Mouse (Mus musculus): ENCODE measurements at regions not wholly inside any gene's neighbourhood (a gene's known extent, or its start where the extent isn't known, plus 50 kb on each side); places are given as distances from the start of the nearest gene placed in this dataset.

DNA sequence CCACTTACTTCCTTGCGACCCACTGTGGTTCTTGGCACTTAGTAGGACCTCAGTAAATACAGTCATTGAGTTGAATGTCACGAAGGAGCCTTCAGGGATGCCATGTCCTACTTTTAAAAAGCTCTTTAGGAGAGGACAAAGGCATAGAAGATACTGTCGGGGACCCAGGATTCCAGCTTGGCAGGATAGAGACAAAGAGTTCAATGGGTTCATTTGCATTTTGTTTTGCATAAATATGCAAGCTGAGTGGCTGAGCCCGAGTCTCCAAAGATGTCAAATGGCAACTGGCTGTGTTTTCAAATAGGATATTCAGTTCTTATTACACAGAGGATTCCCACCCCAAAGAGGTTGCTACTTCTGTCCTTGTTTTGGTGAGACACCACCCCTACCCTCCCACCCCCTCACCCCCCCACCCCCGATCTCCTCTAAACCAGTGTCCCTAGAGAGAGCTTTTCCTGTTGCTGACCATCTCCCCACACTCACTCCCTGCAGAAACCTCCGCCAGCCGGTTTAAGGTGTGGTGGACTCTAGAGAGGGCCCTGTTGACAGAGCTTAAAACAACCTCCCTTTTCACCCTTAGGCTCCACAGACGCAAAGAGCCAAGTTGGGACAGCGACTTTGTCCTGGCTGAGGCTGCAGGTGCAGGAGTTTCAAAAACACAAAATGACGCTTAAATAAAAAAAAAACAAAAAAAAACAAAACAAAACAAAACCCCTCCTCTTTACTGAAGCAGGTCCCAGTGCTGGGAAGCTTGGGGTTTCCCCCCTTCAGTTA is 57.9 kb downstream of the Sox9 start:
- 42% methylated on average over 10 of the region's 10 CpGs for WGBS
- TF ChIP-seq POLR2A (IDR thresholded peaks at IDR 0.05; ENCODE audit: insufficient read depth, low read depth, low read length) (no peak), CTCF (IDR thresholded peaks at IDR 0.05; ENCODE audit: insufficient read depth, low read depth, low read length) (no peak)
- H3K4me3 ChIP-seq (ENCODE audit: insufficient read depth, low read depth, low read length) = no peak overlapping the region

DNA sequence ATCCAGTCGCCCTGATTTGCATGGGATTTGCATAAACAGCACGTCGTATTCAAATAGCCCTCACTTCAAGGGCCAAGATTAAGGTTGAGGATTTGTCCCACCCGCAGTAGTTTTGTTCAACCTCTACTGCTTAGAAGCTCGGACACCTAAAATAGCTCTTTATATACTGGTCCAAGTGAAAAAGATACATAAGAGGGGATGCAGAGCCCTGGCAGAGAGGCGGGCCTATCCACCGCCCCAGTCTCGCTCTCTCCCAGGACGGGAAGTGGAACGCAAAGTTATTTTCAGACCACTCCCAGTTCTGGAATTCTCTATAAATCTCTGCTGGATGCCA is 58.4 kb downstream of the Sox9 start:
- Histone ChIP-seq H3K27ac (ENCODE audit: insufficient read depth, low read depth, low read length) (no peak overlapping the region), H3K4me1 (ENCODE audit: control insufficient read depth, insufficient read depth, low read length) (no peaks in the 10 kb centered on the region), H3K4me3 (ENCODE audit: insufficient read depth, low read depth, low read length) (no peak overlapping the region)
- WGBS = 50% methylated on average over 10 of the region's 10 CpGs
- TF ChIP-seq CTCF (IDR thresholded peaks at IDR 0.05; ENCODE audit: insufficient read depth, low read depth, low read length) (no peak), POLR2A (IDR thresholded peaks at IDR 0.05; ENCODE audit: insufficient read depth, low read depth, low read length) (no peak)

More for the DNA sequence above, 57.9 kb downstream of the Sox9 start:
- Histone ChIP-seq H3K27ac (ENCODE audit: insufficient read depth, low read depth, low read length) (no peak overlapping the region), H3K4me1 (ENCODE audit: control insufficient read depth, insufficient read depth, low read length) (no peaks in the 10 kb centered on the region)

DNA sequence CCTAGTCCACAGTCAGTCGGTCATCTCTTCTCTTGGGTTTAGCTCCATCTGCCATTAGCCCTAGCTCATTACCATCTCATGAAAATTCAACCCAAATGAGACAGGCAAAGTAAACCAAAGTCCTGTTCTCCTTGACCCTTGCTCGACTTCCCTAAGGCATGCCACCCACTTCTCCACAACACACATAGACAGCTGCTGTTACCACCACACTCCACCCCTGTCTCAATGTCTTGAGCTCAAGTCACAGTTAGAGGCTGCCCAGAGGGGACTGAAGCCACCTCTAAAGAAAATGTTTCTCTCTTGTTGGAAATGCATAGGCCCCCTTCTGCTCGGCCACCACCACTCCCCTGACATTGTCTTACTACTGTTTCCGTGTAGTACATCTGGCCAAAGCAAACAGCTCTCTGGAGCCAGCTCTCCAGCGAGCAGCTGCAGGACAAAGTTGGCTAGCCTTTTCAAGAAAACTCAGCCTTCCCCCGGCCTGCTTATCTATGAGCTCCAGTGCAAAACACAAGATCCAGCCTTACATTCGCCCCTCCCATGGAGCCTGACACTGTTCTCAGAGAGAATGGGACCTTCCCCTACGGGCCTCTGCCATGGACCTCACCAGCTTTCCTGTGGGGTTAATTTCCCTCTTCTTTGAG is 62.4 kb downstream of the Sox9 start:
- no peak for TF ChIP-seq POLR2A (IDR thresholded peaks at IDR 0.05; ENCODE audit: insufficient read depth, low read depth, low read length)
- TF ChIP-seq CTCF (IDR thresholded peaks at IDR 0.05; ENCODE audit: insufficient read depth, low read depth, low read length) = no peak
- H3K27ac ChIP-seq (ENCODE audit: insufficient read depth, low read depth, low read length) = no peak overlapping the region
- WGBS = 61% methylated on average over 8 of the region's 8 CpGs
- no peak overlapping the region for H3K4me3 ChIP-seq (ENCODE audit: insufficient read depth, low read depth, low read length)
- no peaks in the 10 kb centered on the region for H3K4me1 ChIP-seq (ENCODE audit: control insufficient read depth, insufficient read depth, low read length)

- H3K4me3 ChIP-seq (ENCODE audit: insufficient read depth, low read depth, low read length) = no peak overlapping the region
- no peak for TF ChIP-seq POLR2A (IDR thresholded peaks at IDR 0.05; ENCODE audit: insufficient read depth, low read depth, low read length)
- no peak for TF ChIP-seq CTCF (IDR thresholded peaks at IDR 0.05; ENCODE audit: insufficient read depth, low read depth, low read length)
- H3K4me1 ChIP-seq (ENCODE audit: control insufficient read depth, insufficient read depth, low read length) = no peaks in the 10 kb centered on the region
- no peak overlapping the region for H3K27ac ChIP-seq (ENCODE audit: insufficient read depth, low read depth, low read length)
- 94% methylated on average over 2 of the region's 2 CpGs for WGBS
Observed at GRCm38 (mm10) chr11:112847146-112847545, 65.1 kb downstream of the Sox9 start.

- Histone ChIP-seq H3K27ac (ENCODE audit: insufficient read depth, low read depth, low read length) (no peak overlapping the region), H3K4me3 (ENCODE audit: insufficient read depth, low read depth, low read length) (no peak overlapping the region), H3K4me1 (ENCODE audit: control insufficient read depth, insufficient read depth, low read length) (no peaks in the 10 kb centered on the region)
- WGBS = 90% methylated on average over 3 of the region's 3 CpGs
- TF ChIP-seq POLR2A (IDR thresholded peaks at IDR 0.05; ENCODE audit: insufficient read depth, low read depth, low read length) = no peak
- no peak for TF ChIP-seq CTCF (IDR thresholded peaks at IDR 0.05; ENCODE audit: insufficient read depth, low read depth, low read length)
Observed at GRCm38 (mm10) chr11:112847851-112848250, 65.8 kb downstream of the Sox9 start.

DNA sequence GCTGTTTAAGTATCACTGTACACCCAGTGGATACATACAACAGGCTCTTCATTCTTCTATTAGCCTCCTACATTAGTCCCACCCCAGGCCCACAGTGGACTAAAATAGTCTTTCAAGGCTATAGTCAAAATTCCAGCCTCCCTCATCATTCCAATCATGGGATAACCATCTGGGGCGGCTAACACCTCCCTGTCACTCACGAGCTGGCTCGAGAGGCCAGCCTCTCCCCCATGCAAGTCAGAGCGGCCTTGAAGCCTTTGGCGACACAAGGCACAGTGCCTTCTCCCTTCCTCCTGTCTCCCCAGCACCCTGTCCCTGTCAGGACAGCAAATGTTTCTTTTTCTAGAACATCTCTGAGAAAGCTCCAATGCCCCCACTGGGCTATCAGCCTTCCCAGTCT is 68.0 kb downstream of the Sox9 start:
- H3K4me3 ChIP-seq (ENCODE audit: insufficient read depth, low read depth, low read length) = no peak overlapping the region
- WGBS = 87% methylated on average over 5 of the region's 5 CpGs
- H3K27ac ChIP-seq (ENCODE audit: insufficient read depth, low read depth, low read length) = no peak overlapping the region
- H3K4me1 ChIP-seq (ENCODE audit: control insufficient read depth, insufficient read depth, low read length) = no peaks in the 10 kb centered on the region
- TF ChIP-seq CTCF (IDR thresholded peaks at IDR 0.05; ENCODE audit: insufficient read depth, low read depth, low read length) = no peak
- no peak for TF ChIP-seq POLR2A (IDR thresholded peaks at IDR 0.05; ENCODE audit: insufficient read depth, low read depth, low read length)

GRCm38 (mm10) chr11:112850532-112851272 is 68.7 kb downstream of the Sox9 start:
- TF ChIP-seq POLR2A (IDR thresholded peaks at IDR 0.05; ENCODE audit: insufficient read depth, low read depth, low read length) = no peak
- WGBS = 89% methylated on average over 13 of the region's 13 CpGs
- Histone ChIP-seq H3K4me3 (ENCODE audit: insufficient read depth, low read depth, low read length) (no peak overlapping the region), H3K27ac (ENCODE audit: insufficient read depth, low read depth, low read length) (no peak overlapping the region), H3K4me1 (ENCODE audit: control insufficient read depth, insufficient read depth, low read length) (no peaks in the 10 kb centered on the region)

GRCm38 (mm10) chr11:112851321-112851720 is 69.3 kb downstream of the Sox9 start:
- 81% methylated on average over 9 of the region's 9 CpGs for WGBS
- no peak overlapping the region for H3K4me3 ChIP-seq (ENCODE audit: insufficient read depth, low read depth, low read length)

DNA sequence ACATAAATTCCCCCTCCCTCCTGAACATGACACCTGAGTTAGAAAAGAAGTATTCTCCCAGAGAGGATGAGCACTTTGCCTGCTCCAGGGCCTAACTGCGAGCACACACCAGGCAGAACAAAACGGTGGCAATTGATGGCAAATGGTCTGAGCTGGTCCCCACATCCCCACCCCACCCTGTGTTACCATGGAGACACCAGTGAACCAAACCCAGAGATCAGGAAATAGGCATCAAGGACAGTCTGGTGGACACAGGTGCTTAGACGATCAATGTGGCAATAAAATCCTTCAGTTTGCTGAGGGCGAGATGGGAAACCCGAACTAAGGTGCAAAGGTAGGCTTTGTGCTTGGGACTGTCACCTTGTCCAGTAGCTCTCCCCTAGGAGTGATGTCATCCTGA is 74.0 kb downstream of the Sox9 start:
- TF ChIP-seq POLR2A (IDR thresholded peaks at IDR 0.05; ENCODE audit: insufficient read depth, low read depth, low read length) = no peak
- no peak for TF ChIP-seq CTCF (IDR thresholded peaks at IDR 0.05; ENCODE audit: insufficient read depth, low read depth, low read length)
- H3K4me3 ChIP-seq (ENCODE audit: insufficient read depth, low read depth, low read length) = no peak overlapping the region
- H3K4me1 ChIP-seq (ENCODE audit: control insufficient read depth, insufficient read depth, low read length) = peaks cover 4% of the 10 kb centered on the region
- no peak overlapping the region for H3K27ac ChIP-seq (ENCODE audit: insufficient read depth, low read depth, low read length)
- 86% methylated on average over 5 of the region's 5 CpGs for WGBS

More at GRCm38 (mm10) chr11:112851321-112851720, 69.3 kb downstream of the Sox9 start:
- H3K4me1 ChIP-seq (ENCODE audit: control insufficient read depth, insufficient read depth, low read length) = no peaks in the 10 kb centered on the region
- TF ChIP-seq CTCF (IDR thresholded peaks at IDR 0.05; ENCODE audit: insufficient read depth, low read depth, low read length) (no peak), POLR2A (IDR thresholded peaks at IDR 0.05; ENCODE audit: insufficient read depth, low read depth, low read length) (no peak)
- H3K27ac ChIP-seq (ENCODE audit: insufficient read depth, low read depth, low read length) = no peak overlapping the region

All from olfactory bulb, adult 2 months (tissue).